Mouse (Mus musculus): ENCODE data around the gene Dnajc13. TPM values are rescaled to one million over a fixed set of nuclear protein-coding genes. Genes with fewer than 3 reads are reported as not detected.

Dnajc13 gene
- polyA plus RNA-seq, 1 experiment from 2014 or later: 29.3 TPM

- WGBS: 91% methylated on average over 8 of the region's 8 CpGs
- H3K36me3 ChIP-seq: peaks cover 9% of the 10 kb centered on the region; the same call in 1 of the 2 replicates
- H3K27ac ChIP-seq: no peak overlapping the region
- no peaks in the 10 kb centered on the region for H3K27me3 ChIP-seq
- no peaks in the 10 kb centered on the region for H3K9me3 ChIP-seq (replicated peaks)
- H3K4me2 ChIP-seq (replicated peaks): no peak overlapping the region
- no peak for ATAC-seq (ENCODE audit: low FRiP score)
- no peak overlapping the region for H3K9ac ChIP-seq
- no peak overlapping the region for H3K4me3 ChIP-seq
- no peaks in the 10 kb centered on the region for H3K4me1 ChIP-seq
Observed at GRCm38 (mm10) chr9:104251111-104251510, 11.6 kb downstream of the Dnajc13 start.

- Histone ChIP-seq H3K4me2 (replicated peaks) (no peak overlapping the region), H3K4me1 (no peaks in the 10 kb centered on the region), H3K9ac (no peak overlapping the region), H3K4me3 (no peak overlapping the region), H3K36me3 (peaks cover 18% of the 10 kb centered on the region; the same call in 1 of the 2 replicates), H3K9me3 (replicated peaks) (no peaks in the 10 kb centered on the region), H3K27ac (no peak overlapping the region), H3K27me3 (no peaks in the 10 kb centered on the region)
- WGBS: 84% methylated on average over 6 of the region's 6 CpGs
- no peak for ATAC-seq (ENCODE audit: low FRiP score)
Observed at GRCm38 (mm10) chr9:104247307-104247987, 15.3 kb downstream of the Dnajc13 start.

- no peak overlapping the region for H3K4me3 ChIP-seq
- ATAC-seq (ENCODE audit: low FRiP score): no peak
- no peak overlapping the region for H3K27ac ChIP-seq
- H3K9me3 ChIP-seq (replicated peaks): no peaks in the 10 kb centered on the region
- no peaks in the 10 kb centered on the region for H3K4me1 ChIP-seq
- no peak overlapping the region for H3K9ac ChIP-seq
- 90% methylated on average over 9 of the region's 9 CpGs for WGBS
- H3K4me2 ChIP-seq (replicated peaks): no peak overlapping the region
- no peaks in the 10 kb centered on the region for H3K27me3 ChIP-seq
- H3K36me3 ChIP-seq: peaks cover 27% of the 10 kb centered on the region
Observed at GRCm38 (mm10) chr9:104243799-104244466, 18.8 kb downstream of the Dnajc13 start.

GRCm38 (mm10) chr9:104240146-104240545 lies 22.6 kb downstream of the Dnajc13 start:
- Histone ChIP-seq H3K4me1 (no peaks in the 10 kb centered on the region), H3K27me3 (no peaks in the 10 kb centered on the region), H3K4me2 (replicated peaks) (no peak overlapping the region), H3K4me3 (no peak overlapping the region), H3K27ac (no peak overlapping the region), H3K36me3 (peaks cover 39% of the 10 kb centered on the region), H3K9ac (no peak overlapping the region), H3K9me3 (replicated peaks) (no peaks in the 10 kb centered on the region)
- 91% methylated on average over 7 of the region's 7 CpGs for WGBS
- ATAC-seq (ENCODE audit: low FRiP score): no peak

- no peaks in the 10 kb centered on the region for H3K27me3 ChIP-seq
- H3K4me2 ChIP-seq (replicated peaks): no peak overlapping the region
- no peak overlapping the region for H3K4me3 ChIP-seq
- ATAC-seq (ENCODE audit: low FRiP score): no peak
- 94% methylated on average over 8 of the region's 8 CpGs for WGBS
- H3K9me3 ChIP-seq (replicated peaks): no peaks in the 10 kb centered on the region
- H3K36me3 ChIP-seq: peaks cover 44% of the 10 kb centered on the region
- no peaks in the 10 kb centered on the region for H3K4me1 ChIP-seq
- no peak overlapping the region for H3K27ac ChIP-seq
- no peak overlapping the region for H3K9ac ChIP-seq
Observed at GRCm38 (mm10) chr9:104239076-104239475, 23.7 kb downstream of the Dnajc13 start.

GRCm38 (mm10) chr9:104236256-104236930 lies 26.3 kb downstream of the Dnajc13 start:
- no peaks in the 10 kb centered on the region for H3K4me1 ChIP-seq
- H3K27me3 ChIP-seq: no peaks in the 10 kb centered on the region
- H3K4me3 ChIP-seq: no peak overlapping the region
- ATAC-seq (ENCODE audit: low FRiP score): no peak
- WGBS: 93% methylated on average over 11 of the region's 11 CpGs
- no peak overlapping the region for H3K27ac ChIP-seq
- no peak overlapping the region for H3K9ac ChIP-seq
- no peaks in the 10 kb centered on the region for H3K9me3 ChIP-seq (replicated peaks)
- peaks cover 56% of the 10 kb centered on the region for H3K36me3 ChIP-seq
- no peak overlapping the region for H3K4me2 ChIP-seq (replicated peaks)

GRCm38 (mm10) chr9:104235751-104236150 lies 27.0 kb downstream of the Dnajc13 start:
- Histone ChIP-seq H3K9me3 (replicated peaks) (no peaks in the 10 kb centered on the region), H3K9ac (no peak overlapping the region), H3K4me1 (no peaks in the 10 kb centered on the region), H3K27ac (no peak overlapping the region), H3K27me3 (no peaks in the 10 kb centered on the region), H3K4me3 (no peak overlapping the region), H3K36me3 (peaks cover 60% of the 10 kb centered on the region), H3K4me2 (replicated peaks) (no peak overlapping the region)
- WGBS: 82% methylated on average over 5 of the region's 5 CpGs
- no peak for ATAC-seq (ENCODE audit: low FRiP score)

- H3K4me1 ChIP-seq: no peaks in the 10 kb centered on the region
- peaks cover 68% of the 10 kb centered on the region for H3K36me3 ChIP-seq
- no peak for ATAC-seq (ENCODE audit: low FRiP score)
- H3K4me2 ChIP-seq (replicated peaks): no peak overlapping the region
- no peak overlapping the region for H3K27ac ChIP-seq
- no peak overlapping the region for H3K9ac ChIP-seq
- H3K9me3 ChIP-seq (replicated peaks): no peaks in the 10 kb centered on the region
- no peaks in the 10 kb centered on the region for H3K27me3 ChIP-seq
- WGBS: 90% methylated on average over 1 of the region's 1 CpGs
- no peak overlapping the region for H3K4me3 ChIP-seq
Observed at GRCm38 (mm10) chr9:104233815-104234214, 28.9 kb downstream of the Dnajc13 start.

- ATAC-seq (ENCODE audit: low FRiP score): no peak
- H3K27me3 ChIP-seq: no peaks in the 10 kb centered on the region
- no peaks in the 10 kb centered on the region for H3K9me3 ChIP-seq (replicated peaks)
- no peak overlapping the region for H3K4me2 ChIP-seq (replicated peaks)
- no peak overlapping the region for H3K4me3 ChIP-seq
- H3K27ac ChIP-seq: no peak overlapping the region
- no peaks in the 10 kb centered on the region for H3K4me1 ChIP-seq
- peaks cover 73% of the 10 kb centered on the region for H3K36me3 ChIP-seq
- H3K9ac ChIP-seq: no peak overlapping the region
- WGBS: 96% methylated on average over 5 of the region's 5 CpGs
Observed at GRCm38 (mm10) chr9:104233060-104233459, 29.7 kb downstream of the Dnajc13 start.

GRCm38 (mm10) chr9:104232004-104232403 lies 30.7 kb downstream of the Dnajc13 start:
- Histone ChIP-seq H3K4me3 (no peak overlapping the region), H3K9me3 (replicated peaks) (no peaks in the 10 kb centered on the region), H3K9ac (no peak overlapping the region), H3K27ac (no peak overlapping the region), H3K36me3 (peaks cover 69% of the 10 kb centered on the region), H3K4me1 (no peaks in the 10 kb centered on the region), H3K4me2 (replicated peaks) (no peak overlapping the region), H3K27me3 (no peaks in the 10 kb centered on the region)
- ATAC-seq (ENCODE audit: low FRiP score): no peak
- WGBS: 95% methylated on average over 3 of the region's 3 CpGs

GRCm38 (mm10) chr9:104211402-104211801 lies 51.3 kb downstream of the Dnajc13 start:
- no peaks in the 10 kb centered on the region for H3K4me1 ChIP-seq
- H3K9ac ChIP-seq: no peak overlapping the region
- H3K4me3 ChIP-seq: no peak overlapping the region
- no peak for ATAC-seq (ENCODE audit: low FRiP score)
- 90% methylated on average over 3 of the region's 3 CpGs for WGBS
- H3K27me3 ChIP-seq: no peaks in the 10 kb centered on the region
- peaks cover 56% of the 10 kb centered on the region for H3K36me3 ChIP-seq
- H3K27ac ChIP-seq: no peak overlapping the region
- H3K9me3 ChIP-seq (replicated peaks): no peaks in the 10 kb centered on the region
- H3K4me2 ChIP-seq (replicated peaks): no peak overlapping the region

- Histone ChIP-seq H3K4me2 (replicated peaks) (no peak overlapping the region), H3K27ac (no peak overlapping the region), H3K4me1 (no peaks in the 10 kb centered on the region), H3K36me3 (peaks cover 62% of the 10 kb centered on the region), H3K4me3 (no peak overlapping the region), H3K9me3 (replicated peaks) (no peaks in the 10 kb centered on the region), H3K27me3 (no peaks in the 10 kb centered on the region), H3K9ac (no peak overlapping the region)
- 86% methylated on average over 3 of the region's 3 CpGs for WGBS
- ATAC-seq (ENCODE audit: low FRiP score): no peak
Observed at GRCm38 (mm10) chr9:104203851-104204250, 58.9 kb downstream of the Dnajc13 start.
